8 mouse cellular contexts compared by ENCODE assay signal in the genomic region with DNA sequence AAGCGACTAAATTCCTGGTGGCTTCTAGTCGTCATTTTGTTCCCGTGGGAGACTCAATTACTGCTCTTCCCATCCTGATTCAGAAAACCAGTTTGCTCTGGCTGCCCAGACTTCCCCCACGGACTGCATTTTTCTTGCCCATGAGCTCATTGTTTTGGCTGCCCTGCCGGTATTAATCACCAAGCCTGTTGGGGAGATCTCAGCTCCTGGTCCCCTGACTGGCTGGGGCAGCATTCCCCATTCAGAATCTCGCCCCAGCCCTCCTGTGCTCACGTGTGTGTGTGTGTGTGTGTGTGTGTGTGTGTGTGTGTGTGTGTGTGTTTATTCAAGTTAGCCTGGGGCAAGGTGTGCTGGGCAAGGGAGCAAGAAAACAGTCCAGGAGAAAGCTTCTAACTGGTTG. TPM values are rescaled to one million over a fixed set of nuclear protein-coding genes. Genes with fewer than 3 reads are reported as not detected.
A peak's percentile ranks its signal among the peaks of the same experiment; 100 is the strongest.
DNase-seq lines count a peak whose midpoint lies in the region; ATAC-seq and TF ChIP-seq lines count a peak whose summit lies in the region.

No protein-coding gene starts in this region.

- peak overlapping the region; percentile 84 for H3K27ac ChIP-seq in embryonic facial prominence, embryonic 14.5 days (replicated peaks; ENCODE audit: low read depth, low read length)
- H3K27ac ChIP-seq in limb, embryonic 12.5 days, result peak overlapping the region; percentile 77
- peak overlapping the region; percentile 39 for H3K27ac ChIP-seq in midbrain, embryonic 16.5 days (ENCODE audit: low read length)

- H3K27me3 ChIP-seq in E14TG2a.4 (ENCODE audit: insufficient read depth, low read length), result no peaks in the 10 kb centered on the region
- H3K27me3 ChIP-seq in embryonic facial prominence, embryonic 14.5 days (replicated peaks; ENCODE audit: control insufficient read depth, insufficient read depth, low read length), result no peaks in the 10 kb centered on the region
- no peaks in the 10 kb centered on the region for H3K27me3 ChIP-seq in limb, embryonic 12.5 days
- no peaks in the 10 kb centered on the region for H3K27me3 ChIP-seq in midbrain, embryonic 16.5 days (ENCODE audit: control insufficient read depth, insufficient read depth, low read depth, low read length)

- no peaks in the 10 kb centered on the region for H3K9me3 ChIP-seq in E14TG2a.4 (ENCODE audit: low read length)
- H3K9me3 ChIP-seq in embryonic facial prominence, embryonic 14.5 days (ENCODE audit: control insufficient read depth, low read length), result no peaks in the 10 kb centered on the region
- peaks cover 5% of the 10 kb centered on the region; the same call in 1 of the 2 replicates for H3K9me3 ChIP-seq in limb, embryonic 12.5 days
- H3K9me3 ChIP-seq in midbrain, embryonic 16.5 days (replicated peaks; ENCODE audit: control insufficient read depth, low read length, poor library complexity, severe bottlenecking), result no peaks in the 10 kb centered on the region

- peak; percentile 31 to 43 for DNase-seq in cerebellum, postnatal 36 days
- DNase-seq in cerebellum, adult 9-10 months, result no peak
- peak; percentile 86 for DNase-seq in embryonic facial prominence, embryonic 14.5 days (ENCODE audit: low spot score)
- DNase-seq in heart, postnatal 4 days, result peak; percentile 76

- WGBS in embryonic facial prominence, embryonic 14.5 days, result 10% methylated on average over 6 of the region's 7 CpGs
- 55% methylated on average over 7 of the region's 7 CpGs for WGBS in limb, embryonic 12.5 days
- WGBS in midbrain, embryonic 16.5 days, result 60% methylated on average over 7 of the region's 7 CpGs

- no peak for TF ChIP-seq CTCF in E14TG2a.4 (conservative IDR thresholded peaks at IDR 0.05; ENCODE audit: low read length)

- peaks cover 96% of the 10 kb centered on the region for H3K4me1 ChIP-seq in E14TG2a.4 (replicated peaks; ENCODE audit: low read depth, low read length)
- peaks cover 5% of the 10 kb centered on the region for H3K4me1 ChIP-seq in embryonic facial prominence, embryonic 14.5 days (ENCODE audit: control insufficient read depth, insufficient read depth, low read length)
- peaks cover 35% of the 10 kb centered on the region for H3K4me1 ChIP-seq in limb, embryonic 12.5 days (replicated peaks)
- H3K4me1 ChIP-seq in midbrain, embryonic 16.5 days (ENCODE audit: control insufficient read depth, insufficient read depth, low read length), result peaks cover 18% of the 10 kb centered on the region

- H3K36me3 ChIP-seq in E14TG2a.4 (ENCODE audit: insufficient read depth, low read length), result peaks cover 75% of the 10 kb centered on the region
- H3K36me3 ChIP-seq in embryonic facial prominence, embryonic 14.5 days (ENCODE audit: control insufficient read depth, insufficient read depth, low read length), result peaks cover 43% of the 10 kb centered on the region
- peaks cover 60% of the 10 kb centered on the region for H3K36me3 ChIP-seq in limb, embryonic 12.5 days
- H3K36me3 ChIP-seq in midbrain, embryonic 16.5 days (ENCODE audit: control insufficient read depth, insufficient read depth, low read length), result peaks cover 7% of the 10 kb centered on the region

- 0 out of 2 replicates have a peak overlapping the region, but pooled peaks have one; percentile 11 for H3K4me2 ChIP-seq in embryonic facial prominence, embryonic 14.5 days (ENCODE audit: low read depth, low read length)
- H3K4me2 ChIP-seq in limb, embryonic 12.5 days, result no peak overlapping the region; the same call in 1 of the 2 replicates
- H3K4me2 ChIP-seq in midbrain, embryonic 16.5 days (ENCODE audit: low read length), result no peak overlapping the region

- H3K4me3 ChIP-seq in E14TG2a.4 (replicated peaks; ENCODE audit: low read length), result peak overlapping the region; percentile 60
- H3K4me3 ChIP-seq in embryonic facial prominence, embryonic 14.5 days (ENCODE audit: low read depth, low read length), result 0 out of 2 replicates have a peak overlapping the region, but pooled peaks have one; percentile 3
- no peak overlapping the region for H3K4me3 ChIP-seq in limb, embryonic 12.5 days (replicated peaks)
- no peak overlapping the region for H3K4me3 ChIP-seq in midbrain, embryonic 16.5 days (ENCODE audit: low read depth, low read length)

- ATAC-seq in embryonic facial prominence, embryonic 14.5 days (ENCODE audit: low read depth), result peak; percentile 72
- ATAC-seq in limb, embryonic 12.5 days (ENCODE audit: insufficient number of reproducible peaks, insufficient read depth, low FRiP score, low TSS enrichment, low read depth), result no peak
- no peak for ATAC-seq in midbrain, embryonic 16.5 days
- no peak for ATAC-seq in activated CD4-positive, CD25-positive, alpha-beta regulatory T cell, adult 4 months

- peak overlapping the region; percentile 23; the same call in 1 of the 2 replicates for H3K9ac ChIP-seq in embryonic facial prominence, embryonic 14.5 days (ENCODE audit: low read depth, low read length)
- H3K9ac ChIP-seq in limb, embryonic 12.5 days (replicated peaks), result no peak overlapping the region
- H3K9ac ChIP-seq in midbrain, embryonic 16.5 days (ENCODE audit: low read depth, low read length), result no peak overlapping the region

RNA-seq across cellular contexts. Expression of a gene that starts 9.4 kb away (rescaled TPM):
- polyA plus RNA-seq in embryonic facial prominence, embryonic 14.5 days (2014; fragmentation: Nextera tagmentation; extraction: Ambion mirVana), result 62.0 and 65.8 TPM in 2 replicates
- total RNA-seq in heart, postnatal 4 days (2021), result 100 to 1,000 TPM; 112 to 115 TPM
- polyA plus RNA-seq in limb, embryonic 12.5 days (2016; fragmentation: Nextera tagmentation; extraction: Ambion mirVana), result 69.9 and 75.7 TPM in 2 replicates
- 37.9 and 43.1 TPM in 2 replicates for polyA plus RNA-seq in midbrain, embryonic 16.5 days (2015; fragmentation: Nextera tagmentation; extraction: Ambion mirVana)
- 10 to 100 TPM; 62.9 to 76.7 TPM for polyA plus RNA-seq in activated CD4-positive, CD25-positive, alpha-beta regulatory T cell, adult 4 months (2017; shearing (Covaris generic))

RNA-seq across cellular contexts. Expression of a gene that starts 19.7 kb away (rescaled TPM):
- 2.8 and 3.8 TPM in 2 replicates for polyA plus RNA-seq in embryonic facial prominence, embryonic 14.5 days (2014; fragmentation: Nextera tagmentation; extraction: Ambion mirVana)
- 10 to 100 TPM; 13.5 to 14.6 TPM for total RNA-seq in heart, postnatal 4 days (2021)
- 0.71 and 1.4 TPM in 2 replicates for polyA plus RNA-seq in limb, embryonic 12.5 days (2016; fragmentation: Nextera tagmentation; extraction: Ambion mirVana)
- polyA plus RNA-seq in midbrain, embryonic 16.5 days (2015; fragmentation: Nextera tagmentation; extraction: Ambion mirVana), result 0.80 and 1.0 TPM in 2 replicates
- 1 to 10 TPM; 3.2 to 3.5 TPM for polyA plus RNA-seq in activated CD4-positive, CD25-positive, alpha-beta regulatory T cell, adult 4 months (2017; shearing (Covaris generic))

RNA-seq across cellular contexts. Expression of a gene that starts 43.2 kb away (rescaled TPM):
- polyA plus RNA-seq in embryonic facial prominence, embryonic 14.5 days (2014; fragmentation: Nextera tagmentation; extraction: Ambion mirVana), result 59.8 and 66.9 TPM in 2 replicates
- 10 to 100 TPM; 49.2 to 50.5 TPM for total RNA-seq in heart, postnatal 4 days (2021)
- polyA plus RNA-seq in limb, embryonic 12.5 days (2016; fragmentation: Nextera tagmentation; extraction: Ambion mirVana), result 82.6 and 90.0 TPM in 2 replicates
- 128 and 131 TPM in 2 replicates for polyA plus RNA-seq in midbrain, embryonic 16.5 days (2015; fragmentation: Nextera tagmentation; extraction: Ambion mirVana)
- polyA plus RNA-seq in activated CD4-positive, CD25-positive, alpha-beta regulatory T cell, adult 4 months (2017; shearing (Covaris generic)), result 10 to 100 TPM; 67.7 to 82.4 TPM

Comparison
In these comparisons a context has a peak if more than half of its experiments do, and no peak if none do; other contexts are left out.
1. H3K4me3 ChIP-seq: peak in E14TG2a.4 (single experiment) and embryonic facial prominence, embryonic 14.5 days (single experiment); none in limb, embryonic 12.5 days (single experiment) and midbrain, embryonic 16.5 days (single experiment).
2. Peak in every context shown above with its lines, with median percentiles within 50 percentile points of each other: H3K27ac ChIP-seq.